Mouse (Mus musculus) myocyte (in vitro differentiated cells): ENCODE measurements around the gene Cwc15. TPM values are rescaled to one million over a fixed set of nuclear protein-coding genes. Genes with fewer than 3 reads are reported as not detected.

ENCODE experiments used
- H3K27me3 ChIP-seq: one replicate; pipeline ENCODE4 v1.6.1; 2011; ENCODE audit not compliant: control insufficient read depth, insufficient read depth, insufficient read length
- H3K36me3 ChIP-seq: one replicate; pipeline ENCODE4 v1.6.1; 2011; ENCODE audit not compliant: control insufficient read depth, insufficient read depth
- H3K4me2 ChIP-seq: one replicate; pipeline ENCODE4 v1.6.1; 2011; ENCODE audit warnings: low read depth, control low read depth
- H3K4me3 ChIP-seq: one replicate; pipeline ENCODE4 v1.5.1; 2011; ENCODE audit warnings: mild to moderate bottlenecking, control low read depth, moderate library complexity
- H3K79me2 ChIP-seq: one replicate; pipeline ENCODE4 v1.6.1; 2011; ENCODE audit not compliant: control insufficient read depth, insufficient read depth
- H3ac ChIP-seq: one replicate; pipeline ENCODE4 v1.6.1; 2011; ENCODE audit not compliant: control insufficient read depth, insufficient read length
- CEBPB ChIP-seq: IDR thresholded peaks from 2 replicates; pipeline ENCODE4 v1.6.1; 2011; ENCODE audit warnings: mild to moderate bottlenecking, moderate library complexity; ENCODE audit not compliant: poor library complexity, insufficient read depth, severe bottlenecking
- E2F4 ChIP-seq: IDR thresholded peaks from one replicate; pipeline ENCODE4 v1.6.1; 2011; ENCODE audit warnings: mild to moderate bottlenecking, control low read depth, moderate library complexity; ENCODE audit not compliant: insufficient read depth
- MAX ChIP-seq: IDR thresholded peaks from one replicate; pipeline ENCODE4 v1.6.1; 2011; ENCODE audit warnings: low read depth, mild to moderate bottlenecking, control low read depth
- MYOD1 ChIP-seq, 3 experiments: IDR thresholded peaks; one replicate each; pipeline ENCODE4 v1.6.1; 2011; ENCODE audit warnings: control low read depth in 2 of 3, low read depth in 2 of 3, mild to moderate bottlenecking in 2 of 3, moderate library complexity in 1 of 3; ENCODE audit not compliant: insufficient read length in 2 of 3, control insufficient read depth in 1 of 3
- MYOG ChIP-seq, 3 experiments: IDR thresholded peaks; one replicate each; pipeline ENCODE4 v1.6.1; 2011; ENCODE audit warnings: control low read depth in 2 of 3, low read depth in 2 of 3, mild to moderate bottlenecking in 2 of 3; ENCODE audit not compliant: insufficient read length in 2 of 3, control insufficient read depth in 1 of 3, insufficient read depth in 1 of 3
- POLR2A ChIP-seq: IDR thresholded peaks from one replicate; pipeline ENCODE4 v1.6.1; 2011; ENCODE audit warnings: low read depth, mild to moderate bottlenecking, control low read depth, moderate library complexity; ENCODE audit not compliant: insufficient read length
- POLR2AphosphoS2 ChIP-seq: IDR thresholded peaks from one replicate; pipeline ENCODE4 v1.6.1; 2011; ENCODE audit warnings: low read depth, control low read depth; ENCODE audit not compliant: insufficient read length
- REST ChIP-seq: IDR thresholded peaks from one replicate; pipeline ENCODE4 v1.6.1; 2011; ENCODE audit warnings: mild to moderate bottlenecking, control low read depth, moderate library complexity; ENCODE audit not compliant: insufficient read depth, insufficient read length
- SRF ChIP-seq: IDR thresholded peaks from one replicate; pipeline ENCODE4 v1.6.1; 2011; ENCODE audit warnings: low read depth; ENCODE audit not compliant: control insufficient read depth, insufficient read length
- TCF12 ChIP-seq: IDR thresholded peaks from one replicate; pipeline ENCODE4 v1.6.1; 2011; ENCODE audit warnings: mild to moderate bottlenecking, control low read depth; ENCODE audit not compliant: poor library complexity, insufficient read depth, severe bottlenecking
- TCF3 ChIP-seq: IDR thresholded peaks from one replicate; pipeline ENCODE4 v1.6.1; 2011; ENCODE audit warnings: low read depth, control low read depth; ENCODE audit not compliant: insufficient read length
- USF1 ChIP-seq: IDR thresholded peaks from one replicate; pipeline ENCODE4 v1.6.1; 2011; ENCODE audit warnings: low read depth, mild to moderate bottlenecking, control low read depth, moderate library complexity
- polyA plus RNA-seq: library from polyadenylated mRNA; unstranded; fragments of >200 nt; fragmentation: generic; extraction: Trizol; gene quantifications from one replicate; pipeline ENCODE4 v1.2.1, GENCODE M21; 2012; ENCODE audit warnings: missing spikeins

Cwc15 gene
- polyA plus RNA-seq, 1 experiment, result 107 TPM

DNA sequence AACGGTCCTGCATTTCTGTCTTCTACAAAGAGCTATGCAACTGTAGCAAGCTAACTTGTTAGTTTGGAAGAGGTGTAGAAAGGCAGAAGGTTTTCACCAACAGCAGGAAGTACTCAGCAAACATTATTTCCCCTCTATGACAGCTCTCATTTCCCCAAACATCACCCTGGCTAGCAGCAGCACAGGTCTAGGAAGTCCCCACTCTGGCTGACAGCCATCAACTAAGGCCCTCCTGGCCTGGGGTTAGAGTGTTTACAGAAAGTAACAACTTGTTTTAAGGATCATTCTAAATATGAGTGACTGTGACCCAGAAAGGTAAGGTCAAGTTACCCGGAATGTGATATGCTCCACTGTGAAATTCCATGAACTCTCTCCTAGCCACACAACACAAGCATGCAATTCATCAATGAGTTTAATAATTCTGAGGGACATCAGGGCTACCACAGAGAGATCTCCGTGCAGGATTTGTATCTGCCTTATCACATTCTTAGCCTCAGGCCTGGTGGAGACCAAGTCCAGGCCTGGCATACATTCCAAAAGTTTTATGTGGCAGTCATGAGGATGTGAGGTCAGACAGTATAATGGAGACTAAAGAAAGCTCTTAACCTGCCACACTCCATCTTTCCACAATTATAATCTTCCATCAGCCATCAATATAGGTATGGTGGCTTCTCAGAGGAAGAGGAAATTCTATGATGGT is 20.7 kb downstream of the Cwc15 start:
- peak overlapping the region; percentile 8 for H3K4me2 ChIP-seq
- TF ChIP-seq CEBPB (no peak), SRF (no peak), POLR2AphosphoS2 (no peak), REST (no peak)
- H3ac ChIP-seq, result no peak overlapping the region
- H3K79me2 ChIP-seq, result no peaks in the 10 kb centered on the region
- no peak overlapping the region for H3K4me3 ChIP-seq
- H3K36me3 ChIP-seq, result no peaks in the 10 kb centered on the region
- H3K27me3 ChIP-seq, result no peaks in the 10 kb centered on the region

DNA sequence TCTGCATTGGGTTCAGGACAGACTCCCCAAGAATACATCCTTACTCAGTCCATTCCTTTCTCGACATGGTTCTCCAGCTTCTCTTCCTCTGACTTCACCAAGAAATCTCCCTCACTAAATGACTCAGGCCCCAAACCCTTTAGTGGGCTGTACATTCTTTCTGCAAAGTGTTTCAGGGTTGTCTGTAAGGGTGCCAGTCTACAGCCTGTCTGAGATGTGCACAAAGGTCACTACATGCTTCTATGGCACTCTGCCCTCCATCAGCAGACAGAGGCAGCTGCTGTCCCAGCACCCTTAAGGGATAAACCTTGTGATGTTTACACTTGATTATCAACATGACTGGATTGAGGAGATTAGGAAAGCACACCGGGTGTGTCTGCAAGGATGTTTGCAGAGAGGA is 21.3 kb downstream of the Cwc15 start:
- no peak overlapping the region for H3K4me3 ChIP-seq
- no peaks in the 10 kb centered on the region for H3K79me2 ChIP-seq
- H3K4me2 ChIP-seq, result no peak overlapping the region
- no peak overlapping the region for H3ac ChIP-seq
- TF ChIP-seq POLR2AphosphoS2 (no peak), MYOD1 (IDR thresholded peaks at IDR 0.05; ENCODE audit: control insufficient read depth in 1 of 3, insufficient read length in 2 of 3, low read depth in 2 of 3) (peak in 1 of 3 experiments; percentile 67), MYOG (IDR thresholded peaks at IDR 0.05; ENCODE audit: control insufficient read depth in 1 of 3, insufficient read depth in 1 of 3, insufficient read length in 2 of 3, low read depth in 2 of 3) (peak in 1 of 3 experiments; percentile 45)
- H3K36me3 ChIP-seq, result no peaks in the 10 kb centered on the region
- no peaks in the 10 kb centered on the region for H3K27me3 ChIP-seq

DNA sequence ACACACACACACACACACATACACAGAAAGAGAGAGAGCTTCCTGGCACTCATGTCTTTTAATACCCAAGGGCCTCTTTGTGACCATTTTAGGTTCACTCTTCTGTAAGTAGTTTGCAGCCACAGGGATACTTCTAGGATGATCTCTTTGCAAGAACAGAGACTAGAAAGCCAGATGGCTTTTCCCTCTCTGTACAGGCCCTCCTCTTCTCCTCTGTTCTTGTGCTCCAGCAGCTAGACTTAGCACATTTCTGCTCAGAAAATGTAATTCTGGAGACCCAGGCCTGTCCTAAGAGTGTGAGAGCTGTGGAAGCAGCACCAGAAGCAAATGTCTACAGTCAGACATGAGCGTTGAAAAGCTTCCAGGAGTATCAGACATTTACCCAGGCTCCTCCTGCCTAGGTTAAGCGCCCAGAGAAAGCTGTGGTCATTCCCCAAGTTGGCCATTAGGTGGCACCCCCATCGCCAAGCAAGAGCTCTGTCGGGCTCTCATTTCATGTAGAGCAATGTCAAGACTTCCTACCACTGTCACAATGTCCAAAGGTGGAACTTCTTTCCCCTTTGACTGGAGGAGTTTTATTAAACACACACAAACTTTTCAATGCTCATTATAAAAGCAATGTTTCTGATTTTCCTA is 23.1 kb downstream of the Cwc15 start:
- H3K79me2 ChIP-seq, result no peaks in the 10 kb centered on the region
- H3ac ChIP-seq, result no peak overlapping the region
- H3K27me3 ChIP-seq, result no peaks in the 10 kb centered on the region
- H3K4me2 ChIP-seq, result no peak overlapping the region
- no peak for TF ChIP-seq SRF
- no peak for TF ChIP-seq USF1
- TF ChIP-seq POLR2A, result no peak
- TF ChIP-seq MYOD1 (IDR thresholded peaks at IDR 0.05; ENCODE audit: control insufficient read depth in 1 of 3, insufficient read length in 2 of 3, low read depth in 2 of 3), result no peak
- no peak for TF ChIP-seq E2F4
- no peak for TF ChIP-seq MYOG (IDR thresholded peaks at IDR 0.05; ENCODE audit: control insufficient read depth in 1 of 3, insufficient read depth in 1 of 3, insufficient read length in 2 of 3, low read depth in 2 of 3)
- no peak for TF ChIP-seq TCF3
- TF ChIP-seq POLR2AphosphoS2, result no peak
- TF ChIP-seq CEBPB, result no peak
- TF ChIP-seq TCF12, result no peak
- H3K36me3 ChIP-seq, result no peaks in the 10 kb centered on the region
- no peak overlapping the region for H3K4me3 ChIP-seq

DNA sequence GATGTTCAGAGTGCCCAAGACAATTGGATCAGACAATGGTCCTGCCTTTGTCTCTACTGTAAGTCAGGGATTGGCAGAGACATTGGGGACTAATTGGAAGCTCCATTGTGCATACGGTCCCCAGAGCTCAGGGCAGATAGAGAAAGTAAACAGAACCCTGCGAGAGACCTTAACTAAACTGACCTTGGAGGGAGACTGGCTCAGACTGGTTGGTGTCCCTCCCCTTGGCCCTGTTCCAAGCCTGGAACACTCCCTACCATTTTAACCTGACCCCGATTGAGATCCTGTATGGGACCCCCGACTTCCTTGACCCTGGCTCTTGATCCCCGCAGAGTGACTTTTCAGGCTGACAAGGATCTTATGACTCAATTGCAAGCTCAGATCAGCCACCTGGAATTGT is 29.6 kb downstream of the Cwc15 start:
- TF ChIP-seq SRF (no peak), TCF12 (no peak), TCF3 (no peak), USF1 (no peak)
- Histone ChIP-seq H3ac (no peak overlapping the region), H3K4me3 (no peak overlapping the region), H3K27me3 (no peaks in the 10 kb centered on the region), H3K36me3 (no peaks in the 10 kb centered on the region), H3K4me2 (no peak overlapping the region), H3K79me2 (no peaks in the 10 kb centered on the region)

DNA sequence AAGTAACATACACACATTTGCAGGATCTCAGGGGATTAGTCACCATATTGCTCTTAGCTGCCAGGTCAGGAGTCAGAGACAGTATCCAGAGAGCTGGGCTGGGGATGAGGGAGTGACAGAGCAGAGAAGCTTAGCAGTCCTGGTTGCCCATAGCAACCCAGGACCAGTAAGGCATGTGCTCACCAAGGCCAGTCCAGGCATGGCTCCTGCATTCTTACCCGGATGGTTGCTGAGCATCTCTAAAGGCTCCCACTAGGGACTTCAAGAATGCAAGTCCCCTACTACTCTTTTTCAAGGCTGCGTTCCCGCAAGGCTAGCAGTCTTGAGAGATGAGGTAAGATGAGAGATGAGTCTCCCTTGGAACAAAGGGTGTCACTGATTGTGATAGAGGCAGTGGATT is 31.9 kb downstream of the Cwc15 start:
- no peak overlapping the region for H3K4me2 ChIP-seq
- TF ChIP-seq E2F4 (no peak), TCF3 (no peak), TCF12 (no peak), SRF (no peak), MAX (no peak), REST (no peak), MYOD1 (IDR thresholded peaks at IDR 0.05; ENCODE audit: control insufficient read depth in 1 of 3, insufficient read length in 2 of 3, low read depth in 2 of 3) (no peak), MYOG (IDR thresholded peaks at IDR 0.05; ENCODE audit: control insufficient read depth in 1 of 3, insufficient read depth in 1 of 3, insufficient read length in 2 of 3, low read depth in 2 of 3) (no peak), USF1 (no peak), CEBPB (no peak), POLR2A (no peak), POLR2AphosphoS2 (no peak)
- no peak overlapping the region for H3K4me3 ChIP-seq

More for the DNA sequence above, 31.9 kb downstream of the Cwc15 start:
- no peak overlapping the region for H3ac ChIP-seq
- H3K36me3 ChIP-seq, result no peaks in the 10 kb centered on the region
- no peaks in the 10 kb centered on the region for H3K27me3 ChIP-seq
- H3K79me2 ChIP-seq, result no peaks in the 10 kb centered on the region
